Mouse (Mus musculus) brain, embryonic 14.5 days (tissue): ENCODE results near the gene Memo1. TPM values are rescaled to one million over a fixed set of nuclear protein-coding genes. Genes with fewer than 3 reads are reported as not detected.

Experiments used
- DNase-seq: peaks from one replicate; pipeline ENCODE4 v3.0.0-alpha.2; 2011; ENCODE audit warnings: low read depth
- CTCF ChIP-seq: fragments of 200-500 bp; IDR thresholded peaks from 2 replicates; pipeline ENCODE4 v1.5.1; 2012; ENCODE audit warnings: inconsistent platforms, mild to moderate bottlenecking, moderate library complexity, borderline replicate concordance; ENCODE audit not compliant: insufficient read depth, insufficient read length; ENCODE audit errors: extremely low read depth
- POLR2A ChIP-seq: fragments of 200-500 bp; IDR thresholded peaks from 2 replicates; pipeline ENCODE4 v1.6.1; 2012; ENCODE audit warnings: mild to moderate bottlenecking, inconsistent platforms, borderline replicate concordance; ENCODE audit not compliant: poor library complexity, insufficient read depth, insufficient read length, severe bottlenecking; ENCODE audit errors: extremely low read depth
- polyA plus RNA-seq: library from polyadenylated mRNA; depleted of rRNA; stranded (reverse); fragments of >200 nt; gene quantifications from 2 replicates; pipeline ENCODE4 v1.2.3, GENCODE M21; 2012

The Memo1 gene
- polyA plus RNA-seq, 1 experiment = 67.6 TPM

DNA sequence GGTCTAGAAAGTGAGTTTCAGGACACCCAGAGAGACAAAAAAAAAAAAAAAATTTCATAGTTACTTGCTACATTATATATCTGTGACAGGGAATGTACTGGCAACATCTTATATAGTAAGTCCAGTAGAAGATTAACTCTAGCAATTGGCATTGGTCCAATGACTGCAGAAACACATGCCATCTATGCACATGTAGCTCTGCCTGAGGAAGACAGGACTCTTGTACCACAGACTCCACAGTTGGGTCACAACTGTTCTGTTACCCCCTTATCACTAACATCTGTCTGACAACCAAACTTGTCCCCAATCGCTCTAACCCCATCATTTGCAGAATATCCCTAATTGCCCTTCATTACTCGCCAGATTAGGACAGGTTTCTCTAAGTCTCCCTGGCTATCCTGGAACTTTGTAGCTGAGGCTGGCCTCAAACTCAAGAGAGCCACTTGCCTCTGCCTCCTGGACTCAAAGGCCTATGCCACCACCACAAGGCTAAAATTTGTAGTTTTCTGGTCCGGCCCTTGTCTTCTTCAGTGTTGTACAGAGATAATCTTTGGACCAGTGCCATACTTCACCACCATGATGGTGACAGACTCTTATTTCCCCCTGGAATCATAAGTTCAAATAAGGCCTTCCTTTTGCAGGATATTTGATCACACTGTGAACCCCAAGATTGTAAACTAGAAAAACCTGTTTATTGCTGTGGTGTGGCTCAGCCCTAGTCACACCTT is 23.6 kb downstream of the Memo1 start:
- DNase-seq = peak; percentile 18
- no peak for TF ChIP-seq CTCF
- TF ChIP-seq POLR2A = no peak

DNA sequence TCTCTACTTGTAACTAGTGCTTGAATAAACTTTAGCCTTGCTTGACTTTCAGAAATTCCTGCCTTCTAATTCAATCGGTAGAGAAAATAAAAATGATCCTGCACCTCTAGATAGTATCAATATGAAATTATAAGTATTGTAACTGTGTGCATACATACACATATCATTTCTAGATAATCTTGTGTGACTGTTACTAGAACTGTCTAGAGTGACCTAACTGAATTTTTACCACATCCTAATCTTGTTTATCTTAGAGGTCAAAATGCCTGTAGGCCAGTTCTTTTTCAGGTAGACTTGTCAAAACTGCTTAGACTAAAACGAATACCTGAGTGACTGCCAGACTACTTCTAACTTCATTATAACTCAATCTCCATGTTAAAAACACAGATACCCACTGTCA is 25.1 kb downstream of the Memo1 start:
- DNase-seq = no peak
- TF ChIP-seq CTCF = no peak
- no peak for TF ChIP-seq POLR2A

- TF ChIP-seq POLR2A (no peak), CTCF (no peak)
- DNase-seq = no peak
Measured at GRCm38 (mm10) chr17:74267415-74268180, 27.7 kb downstream of the Memo1 start.

DNA sequence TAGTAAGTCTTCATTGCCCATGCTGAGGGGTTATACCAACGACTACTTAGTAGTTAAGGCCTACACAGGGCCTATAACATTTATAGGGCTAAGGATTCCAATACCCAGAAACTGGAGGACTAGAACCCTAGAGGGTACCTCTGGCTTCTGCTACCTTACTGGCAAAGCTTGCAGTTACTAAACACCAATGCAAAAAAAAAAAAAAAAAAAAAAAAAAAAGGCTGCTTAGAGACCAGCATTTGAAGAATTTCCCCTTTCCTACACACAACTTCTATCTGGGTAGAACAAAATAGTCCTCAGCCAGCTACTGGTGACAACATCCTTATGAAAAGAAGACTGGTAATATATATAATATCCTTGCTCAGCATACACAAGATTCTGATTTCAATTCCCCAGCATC is 29.7 kb downstream of the Memo1 start:
- DNase-seq = no peak
- TF ChIP-seq POLR2A (no peak), CTCF (no peak)

DNA sequence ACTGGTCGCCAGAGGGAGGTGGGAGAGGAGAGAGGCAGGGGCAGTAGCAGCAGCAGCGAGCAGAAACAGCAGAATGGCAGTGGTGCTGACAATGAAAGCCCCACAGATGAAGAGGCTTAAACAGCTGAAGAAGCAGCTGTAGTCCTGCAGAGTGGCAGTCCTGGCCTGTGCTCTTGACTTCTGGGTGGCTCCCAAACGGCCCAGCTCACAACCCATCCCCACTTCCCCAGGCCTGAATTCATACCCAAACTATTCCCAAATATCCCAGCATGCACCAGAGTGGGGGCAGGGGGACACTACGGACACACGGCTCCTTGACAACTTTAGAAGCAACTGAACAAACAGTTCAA is 30.2 kb downstream of the Memo1 start:
- TF ChIP-seq CTCF (no peak), POLR2A (no peak)
- DNase-seq = peak; percentile 57

DNA sequence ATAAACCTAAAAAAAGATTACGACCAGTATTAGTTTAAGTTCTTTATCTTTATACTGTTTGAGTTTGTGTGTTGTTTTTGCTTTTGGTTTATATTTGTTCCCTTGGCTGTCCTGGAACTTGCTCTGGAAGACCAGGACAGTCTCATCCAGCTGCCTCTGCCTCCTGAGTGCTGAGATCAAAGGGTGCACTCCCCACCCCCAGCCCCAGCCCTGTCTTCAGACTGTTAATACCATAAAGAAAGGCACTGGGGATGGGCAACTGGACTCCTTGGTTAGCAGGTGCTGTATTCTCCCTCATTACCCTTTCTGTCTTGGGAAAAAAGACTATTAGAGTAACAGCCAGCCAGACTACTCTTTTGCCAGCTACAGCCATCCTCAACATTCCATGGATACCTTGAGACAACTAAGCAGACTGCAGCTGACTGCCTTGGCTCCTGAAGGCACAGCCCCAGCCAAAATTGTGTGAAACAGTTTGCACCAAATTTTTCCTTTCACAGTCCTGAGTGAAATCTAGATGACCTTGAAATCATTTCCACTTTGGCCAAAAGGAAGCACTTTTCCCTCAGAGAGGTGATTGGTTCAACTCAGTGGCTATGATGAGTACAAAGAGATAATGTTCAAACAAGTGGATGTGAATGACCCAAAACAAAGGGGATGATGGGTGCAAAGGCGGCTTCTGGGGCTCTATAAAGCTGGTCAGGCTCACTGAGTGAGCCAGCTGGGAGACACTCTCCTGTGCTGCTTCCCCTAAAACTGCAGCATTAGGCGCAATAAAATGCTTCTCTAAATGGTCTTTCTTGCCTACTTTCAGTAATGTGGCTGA is 30.8 kb downstream of the Memo1 start:
- TF ChIP-seq POLR2A (no peak), CTCF (no peak)
- DNase-seq = peak; percentile 49

DNA sequence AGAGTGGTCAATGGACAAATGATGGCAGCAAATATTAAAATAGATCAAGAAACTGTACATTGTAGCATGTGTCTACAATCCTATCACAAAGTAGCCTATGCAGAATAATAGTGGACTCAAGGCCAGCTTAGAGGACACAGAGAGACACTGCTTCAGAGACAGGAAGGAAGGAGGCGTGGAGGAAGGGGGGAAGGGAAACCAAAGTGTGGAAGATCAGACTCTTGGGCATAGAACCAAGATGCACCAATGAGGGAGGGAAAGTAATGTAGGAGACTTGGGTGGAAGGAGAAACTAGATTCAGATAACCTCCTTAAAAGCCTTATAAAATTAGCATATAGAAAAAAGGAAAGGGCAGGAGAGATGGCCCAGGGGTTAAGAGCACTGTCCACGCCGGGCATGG is 32.9 kb downstream of the Memo1 start:
- TF ChIP-seq CTCF (no peak), POLR2A (no peak)
- no peak for DNase-seq

GRCm38 (mm10) chr17:74245284-74245683 is 50.0 kb downstream of the Memo1 start:
- no peak for DNase-seq
- TF ChIP-seq CTCF = no peak
- TF ChIP-seq POLR2A = no peak

GRCm38 (mm10) chr17:74242788-74243187 is 52.5 kb downstream of the Memo1 start:
- no peak for DNase-seq
- TF ChIP-seq POLR2A (no peak), CTCF (no peak)

DNA sequence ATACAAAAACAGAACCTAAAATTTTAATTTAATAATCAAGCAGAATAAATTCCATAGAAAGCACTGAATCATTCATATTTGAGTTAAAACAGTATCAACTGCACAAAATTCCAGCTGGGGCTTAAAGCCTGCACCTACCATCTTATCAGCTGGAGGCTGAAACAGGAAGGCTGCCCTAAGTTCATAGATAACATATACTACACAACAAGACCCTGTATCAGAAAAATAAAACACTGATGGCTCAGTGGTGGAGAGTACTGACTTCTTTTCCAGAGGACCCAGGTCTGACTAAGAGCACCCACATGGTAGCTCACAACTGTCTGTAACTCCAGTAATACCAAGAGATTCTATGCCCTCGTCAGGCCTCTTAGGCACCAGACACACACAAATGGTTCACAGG is 55.0 kb downstream of the Memo1 start:
- DNase-seq = no peak
- TF ChIP-seq POLR2A (no peak), CTCF (no peak)

GRCm38 (mm10) chr17:74228131-74228759 is 67.1 kb downstream of the Memo1 start:
- no peak for DNase-seq
- TF ChIP-seq POLR2A = no peak
- no peak for TF ChIP-seq CTCF
